Mouse (Mus musculus): ENCODE results near the gene Mtnr1a. TPM values are rescaled to one million over a fixed set of nuclear protein-coding genes. Genes with fewer than 3 reads are reported as not detected.

The Mtnr1a gene
- polyA plus RNA-seq, 1 experiment from 2014 or later: 0.29 TPM

GRCm38 (mm10) chr8:45110064-45110812 is 41.3 kb downstream of the Mtnr1a start:
- no peaks in the 10 kb centered on the region for H3K9me3 ChIP-seq (ENCODE audit: control insufficient read depth, low read length)
- DNase-seq (ENCODE audit: low spot score) (no peak), ATAC-seq (ENCODE audit: low FRiP score, low TSS enrichment) (no peak)
- H3K9ac ChIP-seq (ENCODE audit: low read length): no peak overlapping the region
- H3K4me2 ChIP-seq (replicated peaks; ENCODE audit: low read depth): peak overlapping the region; percentile 58
- H3K4me3 ChIP-seq (ENCODE audit: low read depth, low read length): peak overlapping the region; percentile 29
- TF ChIP-seq CTCF (IDR thresholded peaks at IDR 0.05; ENCODE audit: low read depth) (no peak), EP300 (optimal IDR thresholded peaks at IDR 0.05) (no peak)
- no peaks in the 10 kb centered on the region for H3K36me3 ChIP-seq (ENCODE audit: control insufficient read depth, insufficient read depth, low read length)
- no peak overlapping the region for H3K27ac ChIP-seq (replicated peaks)
- WGBS: 4% methylated on average over 16 of the region's 16 CpGs
- no peaks in the 10 kb centered on the region for H3K27me3 ChIP-seq (ENCODE audit: control insufficient read depth, insufficient read depth, low read length)
- H3K4me1 ChIP-seq (replicated peaks; ENCODE audit: control insufficient read depth, insufficient read depth): no peaks in the 10 kb centered on the region

DNA sequence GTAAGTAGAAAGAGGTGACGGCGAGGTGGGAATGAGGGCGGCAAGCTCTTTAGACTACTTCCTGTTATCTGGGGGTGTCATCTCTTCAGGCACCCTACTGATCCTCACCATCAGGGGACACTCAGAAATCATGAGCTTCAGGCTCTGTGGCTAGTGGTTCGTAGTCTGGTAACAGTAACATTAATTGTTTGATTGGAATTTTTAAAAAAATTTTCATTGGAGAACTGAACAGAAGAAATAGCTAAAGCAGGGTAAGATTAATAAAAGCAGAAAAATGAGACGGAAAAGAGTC is 41.8 kb downstream of the Mtnr1a start:
- no peaks in the 10 kb centered on the region for H3K4me1 ChIP-seq (replicated peaks; ENCODE audit: control insufficient read depth, insufficient read depth)
- H3K4me2 ChIP-seq (replicated peaks; ENCODE audit: low read depth): peak overlapping the region; percentile 58
- H3K27me3 ChIP-seq (ENCODE audit: control insufficient read depth, insufficient read depth, low read length): no peaks in the 10 kb centered on the region
- H3K36me3 ChIP-seq (ENCODE audit: control insufficient read depth, insufficient read depth, low read length): no peaks in the 10 kb centered on the region
- no peak overlapping the region for H3K4me3 ChIP-seq (ENCODE audit: low read depth, low read length)
- TF ChIP-seq CTCF (IDR thresholded peaks at IDR 0.05; ENCODE audit: low read depth) (no peak), EP300 (optimal IDR thresholded peaks at IDR 0.05) (no peak)
- no peak for DNase-seq (ENCODE audit: low spot score)
- 44% methylated on average over 5 of the region's 5 CpGs for WGBS
- no peak for ATAC-seq (ENCODE audit: low FRiP score, low TSS enrichment)
- H3K27ac ChIP-seq (replicated peaks): no peak overlapping the region
- no peak overlapping the region for H3K9ac ChIP-seq (ENCODE audit: low read length)
- no peaks in the 10 kb centered on the region for H3K9me3 ChIP-seq (ENCODE audit: control insufficient read depth, low read length)

DNA sequence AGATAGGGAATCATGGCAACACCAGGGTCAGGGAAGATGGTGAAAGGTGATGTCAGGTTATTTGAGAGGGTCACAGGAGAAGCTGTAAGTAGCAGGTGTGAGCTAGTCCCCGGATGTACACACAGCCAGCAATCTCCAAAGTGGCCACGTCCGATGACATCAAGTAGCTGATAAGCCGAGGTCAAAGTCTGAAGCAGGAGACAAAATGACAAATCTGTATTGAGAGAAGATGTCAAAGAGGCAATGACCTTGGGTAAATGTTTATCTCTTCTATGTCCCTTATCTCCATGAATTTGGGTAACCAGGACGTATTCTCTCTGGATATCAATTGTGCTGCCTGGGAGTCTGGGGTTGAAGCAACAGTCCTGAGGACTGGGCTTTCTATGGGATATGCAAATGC is 42.9 kb downstream of the Mtnr1a start:
- Histone ChIP-seq H3K4me1 (replicated peaks; ENCODE audit: control insufficient read depth, insufficient read depth) (no peaks in the 10 kb centered on the region), H3K4me2 (replicated peaks; ENCODE audit: low read depth) (no peak overlapping the region), H3K4me3 (ENCODE audit: low read depth, low read length) (no peak overlapping the region), H3K9me3 (ENCODE audit: control insufficient read depth, low read length) (no peaks in the 10 kb centered on the region), H3K27ac (replicated peaks) (no peak overlapping the region), H3K9ac (ENCODE audit: low read length) (no peak overlapping the region), H3K36me3 (ENCODE audit: control insufficient read depth, insufficient read depth, low read length) (no peaks in the 10 kb centered on the region), H3K27me3 (ENCODE audit: control insufficient read depth, insufficient read depth, low read length) (no peaks in the 10 kb centered on the region)
- TF ChIP-seq CTCF (IDR thresholded peaks at IDR 0.05; ENCODE audit: low read depth): no peak
- no peak for TF ChIP-seq EP300 (optimal IDR thresholded peaks at IDR 0.05)
- DNase-seq (ENCODE audit: low spot score) (no peak), ATAC-seq (ENCODE audit: low FRiP score, low TSS enrichment) (no peak)
- 29% methylated on average over 5 of the region's 5 CpGs for WGBS

DNA sequence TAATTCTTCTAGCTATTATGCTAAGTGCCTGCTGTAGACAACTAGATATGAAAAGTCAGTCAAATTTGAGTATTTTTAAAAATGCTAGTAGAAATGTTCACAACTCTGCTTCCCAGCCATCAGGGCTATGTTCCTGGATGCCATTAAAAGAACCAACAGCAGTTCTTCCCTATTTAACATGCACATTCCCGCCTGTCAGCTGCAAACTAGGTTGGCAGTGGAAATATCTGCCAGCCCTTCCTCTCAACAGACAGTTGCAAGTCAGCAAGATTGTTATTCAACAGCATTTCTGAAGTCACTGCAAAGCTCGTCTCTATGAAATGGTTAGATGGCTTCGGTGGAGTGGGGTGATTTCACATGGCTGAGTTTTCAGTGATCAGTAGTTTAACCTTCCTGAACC is 48.7 kb downstream of the Mtnr1a start:
- Histone ChIP-seq H3K9ac (ENCODE audit: low read length) (no peak overlapping the region), H3K4me3 (ENCODE audit: low read depth, low read length) (no peak overlapping the region), H3K4me1 (replicated peaks; ENCODE audit: control insufficient read depth, insufficient read depth) (no peaks in the 10 kb centered on the region), H3K9me3 (ENCODE audit: control insufficient read depth, low read length) (no peaks in the 10 kb centered on the region), H3K27me3 (ENCODE audit: control insufficient read depth, insufficient read depth, low read length) (no peaks in the 10 kb centered on the region), H3K36me3 (ENCODE audit: control insufficient read depth, insufficient read depth, low read length) (no peaks in the 10 kb centered on the region), H3K4me2 (replicated peaks; ENCODE audit: low read depth) (no peak overlapping the region), H3K27ac (replicated peaks) (no peak overlapping the region)
- ATAC-seq (ENCODE audit: low FRiP score, low TSS enrichment) (no peak), DNase-seq (ENCODE audit: low spot score) (no peak)
- WGBS: 87% methylated on average over 3 of the region's 3 CpGs
- TF ChIP-seq CTCF (IDR thresholded peaks at IDR 0.05; ENCODE audit: low read depth) (no peak), EP300 (optimal IDR thresholded peaks at IDR 0.05) (no peak)

DNA sequence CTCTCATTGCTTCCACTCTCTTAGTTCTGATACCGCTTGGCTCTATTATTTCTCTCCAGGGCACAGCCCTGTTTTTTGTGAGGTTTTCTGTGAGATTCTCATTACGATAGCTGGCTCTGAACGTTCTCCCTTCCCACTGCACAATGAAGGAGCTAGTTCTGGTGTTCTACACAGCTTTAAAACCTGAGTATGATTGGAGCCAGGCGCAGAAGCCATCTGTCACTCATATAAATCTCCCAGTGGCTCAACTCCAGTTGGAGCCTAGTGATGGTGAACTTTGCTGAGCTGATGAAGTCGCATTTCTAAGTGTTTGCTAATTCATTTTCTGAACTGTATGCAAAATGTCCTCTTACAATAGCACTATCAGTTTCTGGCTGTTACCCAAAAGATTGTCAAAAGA is 56.7 kb downstream of the Mtnr1a start:
- DNase-seq (ENCODE audit: low spot score) (no peak), ATAC-seq (ENCODE audit: low FRiP score, low TSS enrichment) (no peak)
- 47% methylated on average over 5 of the region's 5 CpGs for WGBS

More for the DNA sequence above, 56.7 kb downstream of the Mtnr1a start:
- H3K9me3 ChIP-seq (ENCODE audit: control insufficient read depth, low read length): no peaks in the 10 kb centered on the region
- H3K4me1 ChIP-seq (replicated peaks; ENCODE audit: control insufficient read depth, insufficient read depth): no peaks in the 10 kb centered on the region
- TF ChIP-seq CTCF (IDR thresholded peaks at IDR 0.05; ENCODE audit: low read depth) (no peak), EP300 (optimal IDR thresholded peaks at IDR 0.05) (no peak)
- H3K4me3 ChIP-seq (ENCODE audit: low read depth, low read length): no peak overlapping the region
- H3K36me3 ChIP-seq (ENCODE audit: control insufficient read depth, insufficient read depth, low read length): no peaks in the 10 kb centered on the region
- no peak overlapping the region for H3K4me2 ChIP-seq (replicated peaks; ENCODE audit: low read depth)
- H3K27ac ChIP-seq (replicated peaks): no peak overlapping the region
- H3K9ac ChIP-seq (ENCODE audit: low read length): no peak overlapping the region
- H3K27me3 ChIP-seq (ENCODE audit: control insufficient read depth, insufficient read depth, low read length): no peaks in the 10 kb centered on the region

Other genes with a start within 250 kb of the Mtnr1a start
- 8.6 and 9.4 TPM in 2 replicates for gene Fat1, start 133.7 kb upstream of the Mtnr1a start, polyA plus RNA-seq (2015; fragmentation: Nextera tagmentation; extraction: Ambion mirVana)
- gene F11, start 192.9 kb downstream of the Mtnr1a start, polyA plus RNA-seq (2015; fragmentation: Nextera tagmentation; extraction: Ambion mirVana): 0.05 TPM in 2 replicates
- 0.02 and 0.13 TPM in 2 replicates for gene Klkb1, start 225.7 kb downstream of the Mtnr1a start, polyA plus RNA-seq (2015; fragmentation: Nextera tagmentation; extraction: Ambion mirVana)
- gene Gm45753, start 239.3 kb downstream of the Mtnr1a start, polyA plus RNA-seq (2015; fragmentation: Nextera tagmentation; extraction: Ambion mirVana): 0.06 and 0.08 TPM in 2 replicates

All from stomach, postnatal 0 days (tissue).